Mouse (Mus musculus) left cerebral cortex, adult 11 months (tissue): ENCODE data around the gene Elmo2.

Experiments
- DNase-seq: peaks from one replicate; pipeline ENCODE4 v3.0.0; 2022; ENCODE audit warnings: low spot score

Elmo2 gene

DNA sequence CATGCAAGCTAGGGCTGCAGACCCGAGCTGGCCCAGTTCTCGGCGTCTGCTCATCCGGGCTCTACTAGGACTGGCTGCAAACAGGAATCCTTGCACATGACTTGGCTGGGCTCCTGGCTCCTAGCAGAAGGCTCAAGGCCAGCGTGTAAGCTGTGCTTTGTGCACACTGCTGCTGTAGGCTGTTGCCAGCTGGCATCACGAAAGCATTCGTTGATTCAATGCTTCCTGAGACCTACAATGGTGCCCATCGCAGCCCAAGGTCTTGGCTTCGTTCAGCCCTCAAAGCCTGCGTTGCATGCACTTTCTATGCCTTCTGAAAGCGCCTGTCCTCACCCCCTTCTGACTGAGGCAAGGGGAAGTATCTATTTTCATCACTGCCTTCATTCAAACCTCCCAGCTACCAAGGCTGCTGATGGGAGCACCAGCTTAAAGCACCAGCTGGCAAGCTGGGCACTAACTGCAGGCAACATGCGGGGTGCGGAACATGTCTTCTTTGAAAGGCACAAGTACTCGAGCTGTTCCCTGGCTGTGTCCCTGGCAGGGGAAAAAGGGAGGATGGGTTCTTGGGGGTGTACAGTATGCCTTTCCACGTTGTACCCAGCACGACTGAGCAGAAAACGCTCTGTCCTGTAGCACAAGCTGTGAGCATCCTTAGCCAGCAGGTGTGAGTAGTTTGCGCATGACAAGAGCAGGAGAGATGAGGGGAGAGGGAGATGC lies 37.8 kb downstream of the Elmo2 start:
- peak; percentile 82 for DNase-seq

DNA sequence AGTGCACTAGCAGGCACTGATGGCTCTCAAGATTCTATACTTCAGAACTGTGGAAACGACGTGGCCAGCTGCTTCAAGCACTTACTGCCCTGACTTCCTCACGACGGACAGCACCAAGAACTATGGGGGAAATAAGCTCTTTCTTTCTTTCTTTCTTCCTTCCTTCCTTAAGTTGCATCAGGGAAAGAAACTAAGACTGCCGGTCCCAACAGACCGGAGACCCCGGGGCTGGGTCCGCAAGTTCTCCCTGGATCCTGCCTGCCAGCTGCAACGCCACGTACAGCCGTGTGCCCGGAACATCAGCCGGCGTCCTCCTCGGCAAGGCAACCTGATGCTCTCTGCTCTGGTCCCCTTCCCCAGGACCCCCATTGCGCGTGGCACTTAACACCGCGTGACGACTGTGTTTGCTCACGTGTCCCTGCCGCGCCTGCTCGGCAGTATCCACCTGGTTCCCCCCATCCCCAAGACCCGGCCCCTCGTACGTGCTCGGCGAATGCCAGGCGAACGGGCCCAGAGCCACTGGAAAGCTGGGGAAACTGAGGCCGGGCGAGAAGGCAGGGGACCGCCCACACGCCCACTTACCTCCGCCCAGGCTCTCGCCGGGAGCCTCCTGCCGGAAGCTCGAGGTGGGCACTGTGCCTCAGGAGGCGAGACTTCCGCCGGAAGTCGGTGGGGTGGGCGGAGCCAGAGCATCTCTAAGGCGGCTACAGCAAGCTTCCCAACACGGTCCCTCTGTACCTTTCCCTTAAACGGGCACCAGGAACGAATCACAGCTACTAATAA lies 38.9 kb downstream of the Elmo2 start, which contains the start of gene Slc35c2:
Gene Slc35c2, minus strand, starts transcription at position 668 of the 783 bp plus-strand sequence.
- peak; percentile 90 for DNase-seq

GRCm38 (mm10) chr2:165286361-165287201 lies 39.7 kb downstream of the Elmo2 start:
- no peak for DNase-seq

- DNase-seq = no peak
Observed at GRCm38 (mm10) chr2:165285621-165286020, 40.7 kb downstream of the Elmo2 start.

DNA sequence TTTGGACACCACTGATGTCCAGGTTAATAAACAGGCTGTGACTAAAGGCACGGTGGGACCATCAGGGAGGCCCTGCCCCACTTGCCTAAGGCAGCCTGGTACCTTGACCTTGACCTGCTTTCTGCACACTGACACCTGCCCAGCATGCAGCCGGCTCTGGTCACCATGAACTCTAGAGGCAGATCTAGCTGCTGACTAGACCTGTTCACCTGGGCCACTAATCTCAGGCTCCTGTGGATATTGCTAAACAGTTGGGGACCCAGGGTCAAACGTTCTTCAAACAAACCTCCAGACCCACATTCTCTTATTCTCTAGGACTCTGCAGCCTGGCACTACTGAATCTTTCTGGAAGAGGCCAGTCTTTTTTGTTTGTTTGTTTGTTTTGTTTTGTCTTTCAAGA lies 41.2 kb downstream of the Elmo2 start:
- no peak for DNase-seq

GRCm38 (mm10) chr2:165284377-165284776 lies 41.9 kb downstream of the Elmo2 start:
- no peak for DNase-seq

GRCm38 (mm10) chr2:165283644-165284043 lies 42.6 kb downstream of the Elmo2 start:
- no peak for DNase-seq

- DNase-seq = no peak
Observed at GRCm38 (mm10) chr2:165281779-165282311, 44.4 kb downstream of the Elmo2 start.

DNA sequence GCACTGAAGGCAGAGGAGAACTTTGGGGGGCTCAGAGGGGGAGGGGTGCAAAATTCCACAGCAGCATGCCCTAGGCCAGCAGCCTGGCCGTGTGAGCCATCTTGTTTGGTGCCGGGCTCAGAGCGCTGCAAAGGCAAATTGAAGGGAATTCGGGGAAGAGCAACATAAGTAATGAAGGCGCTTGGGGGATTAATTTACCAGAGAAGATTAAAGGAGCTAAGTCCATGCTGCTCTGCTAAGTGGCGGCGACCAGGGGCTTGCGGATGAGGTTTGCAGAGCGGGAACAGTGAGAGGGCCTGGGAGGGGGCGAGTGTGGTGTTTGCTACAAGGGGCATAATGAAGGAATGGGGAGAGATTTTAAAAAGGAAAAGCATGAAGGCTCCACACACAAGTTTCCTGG lies 46.9 kb downstream of the Elmo2 start:
- no peak for DNase-seq

- DNase-seq = no peak
Observed at GRCm38 (mm10) chr2:165277188-165277740, 49.0 kb downstream of the Elmo2 start.

DNA sequence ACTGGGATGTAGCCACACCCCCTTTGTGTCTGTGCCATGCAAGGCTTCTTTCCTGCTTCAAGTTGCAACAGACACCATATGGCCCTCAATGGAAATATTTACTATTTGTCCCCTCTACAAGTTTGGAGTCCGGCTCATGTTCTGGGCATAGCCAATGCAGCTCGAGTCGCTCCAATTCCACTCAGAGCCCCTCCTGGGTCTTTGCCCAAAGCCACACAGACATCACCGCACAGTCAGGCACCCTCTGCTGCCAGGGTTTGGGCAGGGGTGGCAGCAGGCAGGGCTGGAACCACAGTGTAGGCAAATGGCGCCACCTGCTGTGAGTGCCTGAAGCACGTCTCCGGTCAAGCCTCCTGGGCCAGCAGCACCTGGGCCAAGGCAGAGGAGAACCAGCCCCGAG lies 50.5 kb downstream of the Elmo2 start:
- peak; percentile 70 for DNase-seq

- DNase-seq = no peak
Observed at GRCm38 (mm10) chr2:165275124-165275640, 51.1 kb downstream of the Elmo2 start.

- DNase-seq = no peak
Observed at GRCm38 (mm10) chr2:165273589-165273988, 52.7 kb downstream of the Elmo2 start.

DNA sequence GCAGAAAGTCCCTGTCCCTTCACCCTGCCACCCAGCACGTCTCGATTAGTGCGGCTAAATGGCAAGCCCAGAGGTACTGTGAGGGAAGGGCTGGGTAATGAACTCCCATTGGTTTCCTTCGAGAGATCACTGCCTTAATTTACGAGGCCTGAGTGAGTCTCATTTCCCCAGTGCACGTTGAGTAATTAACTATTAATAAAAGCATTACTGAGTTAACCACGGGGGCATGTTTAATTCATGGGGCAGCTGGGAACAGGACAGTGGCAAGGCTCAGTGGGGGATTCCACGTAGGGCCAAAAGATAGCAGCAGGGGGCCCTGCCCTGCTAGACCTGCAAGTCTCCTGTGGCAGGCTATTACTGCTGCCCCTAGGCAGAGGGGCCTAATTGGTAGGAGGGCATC lies 55.0 kb downstream of the Elmo2 start:
- no peak for DNase-seq

DNA sequence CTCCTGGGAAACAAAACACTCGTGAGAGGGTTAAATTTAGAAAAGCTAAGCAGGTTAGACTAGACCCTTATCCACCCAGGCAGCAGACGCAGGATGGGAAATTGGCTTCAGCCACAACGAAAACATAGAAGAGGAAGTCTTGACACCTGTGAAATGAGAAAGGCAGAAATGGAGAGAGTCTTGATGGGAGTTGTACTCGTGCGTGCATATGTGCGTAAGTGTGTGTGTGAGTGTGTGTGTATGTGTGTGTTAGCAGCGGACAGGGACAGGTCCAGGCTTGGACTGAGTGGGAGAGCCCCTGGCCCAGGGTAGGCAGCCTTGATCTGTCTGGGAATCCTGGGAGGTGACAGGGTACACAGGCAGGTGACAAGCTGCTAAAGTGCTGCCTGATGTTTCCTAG lies 55.4 kb downstream of the Elmo2 start:
- no peak for DNase-seq

GRCm38 (mm10) chr2:165266739-165267138 lies 59.5 kb downstream of the Elmo2 start:
- no peak for DNase-seq

- DNase-seq = no peak
Observed at GRCm38 (mm10) chr2:165263861-165264260, 62.4 kb downstream of the Elmo2 start.

DNA sequence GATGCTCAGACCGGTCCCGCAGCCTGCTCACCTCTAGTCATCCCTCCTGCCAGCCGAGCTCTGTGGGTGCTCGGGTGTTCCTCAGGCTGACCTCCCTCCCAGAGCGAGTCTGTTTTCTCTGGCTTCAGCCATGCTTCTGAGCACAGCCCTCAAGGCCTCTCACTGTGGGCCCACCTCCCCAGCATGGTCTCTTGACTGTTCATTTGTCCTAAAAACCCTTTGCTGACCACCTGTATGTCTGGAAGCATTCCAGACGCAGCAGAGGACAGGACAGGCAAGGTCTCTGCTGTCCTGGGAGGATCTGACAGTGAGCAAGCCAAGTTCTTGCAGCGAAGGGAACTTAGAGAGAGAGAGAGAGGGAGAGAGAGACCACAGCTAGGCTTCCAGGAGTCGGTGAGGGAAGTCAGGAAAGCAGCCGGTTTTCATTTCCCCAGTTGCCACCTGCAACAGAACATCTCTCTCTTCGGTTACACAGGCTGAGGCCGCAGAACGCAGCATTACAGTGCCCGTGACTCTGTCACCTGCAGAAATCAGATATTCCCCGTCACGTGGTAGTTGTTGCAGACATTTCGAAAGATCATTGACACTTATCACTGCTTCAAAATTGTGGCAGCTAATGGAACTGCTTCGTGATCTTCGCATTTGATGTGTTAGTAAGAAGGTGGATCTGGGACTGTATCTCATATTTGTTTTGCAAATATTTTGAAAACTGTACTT lies 63.8 kb downstream of the Elmo2 start:
- no peak for DNase-seq

GRCm38 (mm10) chr2:165259859-165260258 lies 66.4 kb downstream of the Elmo2 start:
- DNase-seq = no peak

- no peak for DNase-seq
Observed at GRCm38 (mm10) chr2:165258321-165258720, 68.0 kb downstream of the Elmo2 start.
